Mouse (Mus musculus): ENCODE data around the gene Hmcn1.

DNA sequence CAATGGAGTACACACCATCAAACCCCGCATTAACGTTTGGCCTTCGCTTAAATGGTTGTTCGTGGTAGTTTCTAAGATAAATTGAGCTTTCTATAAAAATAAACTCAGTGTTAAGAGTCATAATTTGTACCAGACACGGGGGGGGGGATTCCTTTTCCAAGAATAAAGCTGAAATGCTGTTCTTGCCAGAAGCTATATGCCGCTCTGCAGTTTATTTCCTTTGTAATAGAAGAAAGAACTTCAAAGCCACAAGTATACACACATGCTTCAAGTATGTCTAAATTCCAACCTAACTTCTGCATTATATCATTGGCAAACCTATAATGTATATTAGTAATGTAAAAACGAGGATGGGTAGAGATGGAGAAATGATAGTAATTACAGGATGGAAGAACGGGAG lies 37.9 kb upstream of the Hmcn1 start:
- TF ChIP-seq POLR2A (IDR thresholded peaks at IDR 0.05; ENCODE audit: low read depth, low read length) (no peak), CTCF (IDR thresholded peaks at IDR 0.05; ENCODE audit: extremely low read depth, insufficient read length, insufficient replicate concordance, low read depth, low read length) (no peak)

Data from small intestine, adult 2 months (tissue).